Mouse (Mus musculus) embryonic fibroblast, embryonic 13.5 days (primary cell): ENCODE measurements at regions not wholly inside any gene's neighbourhood (a gene's known extent, or its start where the extent isn't known, plus 50 kb on each side); places are given as distances from the start of the nearest gene placed in this dataset.

Source experiments
- CTCF ChIP-seq: IDR thresholded peaks from 2 replicates; pipeline ENCODE4 v1.5.1; 2011; ENCODE audit warnings: mild to moderate bottlenecking, control low read depth, low read length, moderate library complexity, borderline replicate concordance; ENCODE audit not compliant: insufficient read depth
- POLR2A ChIP-seq: IDR thresholded peaks from 2 replicates; pipeline ENCODE4 v1.6.1; 2011; ENCODE audit warnings: low read depth, mild to moderate bottlenecking, control low read depth, low read length, moderate library complexity

DNA sequence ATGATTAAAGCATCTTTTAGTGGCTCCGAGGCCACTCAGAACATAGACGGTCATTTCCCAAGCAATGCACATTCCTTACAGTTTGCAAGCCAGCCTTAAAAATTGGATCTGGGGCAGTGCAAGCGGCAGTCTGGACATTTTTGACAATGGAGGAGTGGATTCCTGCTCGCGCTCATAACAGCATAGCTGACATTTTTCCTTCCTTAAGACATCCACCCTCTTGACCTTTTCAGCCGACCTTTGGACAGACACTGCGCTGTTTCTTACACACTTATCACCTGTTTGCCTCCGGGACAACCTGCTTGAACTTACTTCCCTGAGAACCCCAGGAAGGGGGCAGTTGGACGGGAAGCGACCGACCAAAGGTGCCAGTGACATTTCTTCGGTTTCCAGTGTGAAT is 127.5 kb upstream of the Spata13 start:
- TF ChIP-seq CTCF, result no peak
- TF ChIP-seq POLR2A, result no peak
